Mouse (Mus musculus): ENCODE measurements around the gene Fam84b. TPM values are rescaled to one million over a fixed set of nuclear protein-coding genes. Genes with fewer than 3 reads are reported as not detected.

Fam84b gene
- polyA plus RNA-seq, 1 experiment from 2014 or later, result 4.4 TPM

GRCm38 (mm10) chr15:60783761-60784160, 69.8 kb downstream of the Fam84b start:
- WGBS, result 72% methylated on average over 2 of the region's 2 CpGs
- ATAC-seq (replicated peaks; ENCODE audit: insufficient number of reproducible peaks, insufficient read depth, low FRiP score, low read depth), result no peak
- no peaks in the 10 kb centered on the region for H3K27me3 ChIP-seq

GRCm38 (mm10) chr15:60779531-60779973, 74.0 kb downstream of the Fam84b start:
- no peaks in the 10 kb centered on the region for H3K4me1 ChIP-seq (replicated peaks)
- H3K9me3 ChIP-seq (replicated peaks), result no peaks in the 10 kb centered on the region
- H3K4me2 ChIP-seq, result no peak overlapping the region
- 84% methylated on average over 1 of the region's 1 CpGs for WGBS
- H3K9ac ChIP-seq, result no peak overlapping the region
- no peak overlapping the region for H3K27ac ChIP-seq
- H3K27me3 ChIP-seq, result no peaks in the 10 kb centered on the region
- no peak for ATAC-seq (replicated peaks; ENCODE audit: insufficient number of reproducible peaks, insufficient read depth, low FRiP score, low read depth)
- H3K4me3 ChIP-seq, result no peak overlapping the region
- no peaks in the 10 kb centered on the region for H3K36me3 ChIP-seq

More at GRCm38 (mm10) chr15:60783761-60784160, 69.8 kb downstream of the Fam84b start:
- Histone ChIP-seq H3K4me1 (replicated peaks) (no peaks in the 10 kb centered on the region), H3K9ac (no peak overlapping the region), H3K27ac (no peak overlapping the region), H3K9me3 (replicated peaks) (no peaks in the 10 kb centered on the region), H3K36me3 (no peaks in the 10 kb centered on the region), H3K4me2 (no peak overlapping the region), H3K4me3 (no peak overlapping the region)

GRCm38 (mm10) chr15:60779063-60779462, 74.5 kb downstream of the Fam84b start:
- Histone ChIP-seq H3K36me3 (no peaks in the 10 kb centered on the region), H3K4me3 (no peak overlapping the region), H3K4me1 (replicated peaks) (no peaks in the 10 kb centered on the region), H3K9ac (no peak overlapping the region), H3K27me3 (no peaks in the 10 kb centered on the region), H3K27ac (no peak overlapping the region), H3K4me2 (no peak overlapping the region), H3K9me3 (replicated peaks) (no peaks in the 10 kb centered on the region)
- ATAC-seq (replicated peaks; ENCODE audit: insufficient number of reproducible peaks, insufficient read depth, low FRiP score, low read depth), result no peak
- WGBS, result 66% methylated on average over 4 of the region's 4 CpGs

Other genes with a start within 250 kb of the Fam84b start
- not detected in 2 replicates for gene A1bg, start 69.2 kb upstream of the Fam84b start, polyA plus RNA-seq (2015; fragmentation: Nextera tagmentation; extraction: Ambion mirVana)